Comparison of ENCODE assay signal across 31 mouse cellular contexts in the genomic region with DNA sequence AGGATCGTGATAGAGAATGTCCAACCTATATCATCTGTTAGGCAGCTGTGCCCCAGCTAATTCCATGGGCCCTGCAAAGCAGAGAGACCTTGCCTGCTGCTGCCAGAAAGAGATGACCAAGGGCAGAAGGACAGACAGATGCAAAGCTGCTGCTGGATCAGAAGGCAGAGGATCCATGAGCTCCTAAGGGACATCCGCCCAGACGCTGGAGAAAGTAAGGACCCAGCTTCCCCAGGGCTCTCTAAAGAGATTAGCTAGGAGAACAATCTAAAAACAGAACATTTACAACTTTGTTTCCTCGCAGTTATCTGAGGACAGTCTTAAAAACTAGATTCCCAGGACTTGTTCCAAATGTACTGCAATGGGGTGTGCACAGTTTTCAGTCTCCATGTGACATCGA.
"Had no signal": no experiment of that assay in that cellular context is flagged by ENCODE, and none has a peak within 500 bp of the region (broad histone marks: within the 10 kb centered on the region; RNA-seq: fewer than 3 reads in every experiment).

No protein-coding gene starts in this region.

- H3K9ac ChIP-seq: limb, embryonic 12.5 days; limb, embryonic 13.5 days; limb, embryonic 15.5 days; liver, embryonic 12.5 days; liver, embryonic 13.5 days; liver, embryonic 14.5 days; liver, embryonic 15.5 days; liver, postnatal 0 days; lung, embryonic 14.5 days; lung, embryonic 15.5 days; midbrain, embryonic 12.5 days; midbrain, embryonic 15.5 days; neural tube, embryonic 12.5 days had no signal

- H3K27me3 ChIP-seq: limb, embryonic 12.5 days; limb, embryonic 13.5 days; limb, embryonic 15.5 days; liver, embryonic 12.5 days; liver, embryonic 13.5 days; liver, embryonic 15.5 days; lung, embryonic 15.5 days; megakaryocyte, embryonic 14.5 days; midbrain, embryonic 12.5 days; midbrain, embryonic 15.5 days; neural tube, embryonic 12.5 days had no signal

- H3K27ac ChIP-seq: left cerebral cortex, adult 2 months; limb, embryonic 10.5 days; limb, embryonic 12.5 days; limb, embryonic 13.5 days; limb, embryonic 15.5 days; liver, embryonic 12.5 days; liver, embryonic 13.5 days; liver, embryonic 14.5 days; liver, embryonic 15.5 days; lung, embryonic 15.5 days; macrophage; midbrain, embryonic 10.5 days; midbrain, embryonic 12.5 days; midbrain, embryonic 15.5 days; neural tube, embryonic 12.5 days had no signal

- H3K4me2 ChIP-seq: limb, embryonic 12.5 days; limb, embryonic 13.5 days; limb, embryonic 15.5 days; liver, embryonic 11.5 days; liver, embryonic 12.5 days; liver, embryonic 13.5 days; liver, embryonic 15.5 days; lung, embryonic 14.5 days; lung, embryonic 15.5 days; midbrain, embryonic 12.5 days; midbrain, embryonic 15.5 days; neural tube, embryonic 12.5 days had no signal

- DNase-seq: left cerebral cortex, postnatal 4 days; liver; liver, embryonic 13.5 days; liver, postnatal 0 days; lung, adult 18-20 months; lung, adult 2 months; lung, embryonic 14.5 days; lung, postnatal 10 days; lung, postnatal 14 days; lung, postnatal 36 days; lung, postnatal 4 days; midbrain, embryonic 14.5 days had no signal

- H3K4me1 ChIP-seq: limb, embryonic 10.5 days; limb, embryonic 12.5 days; limb, embryonic 15.5 days; liver, embryonic 12.5 days; liver, embryonic 13.5 days; liver, embryonic 15.5 days; lung, embryonic 15.5 days; megakaryocyte, embryonic 14.5 days; midbrain, embryonic 10.5 days; midbrain, embryonic 12.5 days; midbrain, embryonic 15.5 days; neural tube, embryonic 12.5 days had no signal

- H3K9me3 ChIP-seq: limb, embryonic 10.5 days; limb, embryonic 12.5 days; limb, embryonic 13.5 days; limb, embryonic 15.5 days; liver, embryonic 12.5 days; liver, embryonic 13.5 days; liver, embryonic 15.5 days; lung, embryonic 15.5 days; megakaryocyte, embryonic 14.5 days; midbrain, embryonic 10.5 days; midbrain, embryonic 12.5 days; midbrain, embryonic 15.5 days; neural tube, embryonic 12.5 days had no signal

- H3K36me3 ChIP-seq: liver, embryonic 12.5 days; liver, embryonic 13.5 days; liver, embryonic 15.5 days; lung, embryonic 15.5 days; midbrain, embryonic 10.5 days; midbrain, embryonic 12.5 days had no signal

- ATAC-seq: liver, embryonic 12.5 days; liver, postnatal 0 days; lung, postnatal 0 days; midbrain, embryonic 15.5 days; midbrain, embryonic 16.5 days had no signal

- H3K4me3 ChIP-seq: left cerebral cortex, adult 2 months; limb, embryonic 10.5 days; limb, embryonic 12.5 days; limb, embryonic 13.5 days; limb, embryonic 15.5 days; liver, embryonic 12.5 days; liver, embryonic 13.5 days; liver, embryonic 15.5 days; lung, embryonic 15.5 days; megakaryocyte, embryonic 14.5 days; midbrain, embryonic 10.5 days; midbrain, embryonic 12.5 days; midbrain, embryonic 15.5 days; myocyte; neural tube, embryonic 12.5 days had no signal
